Mouse (Mus musculus): ENCODE measurements at regions not wholly inside any gene's neighbourhood (a gene's known extent, or its start where the extent isn't known, plus 50 kb on each side); places are given as distances from the start of the nearest gene placed in this dataset.

DNA sequence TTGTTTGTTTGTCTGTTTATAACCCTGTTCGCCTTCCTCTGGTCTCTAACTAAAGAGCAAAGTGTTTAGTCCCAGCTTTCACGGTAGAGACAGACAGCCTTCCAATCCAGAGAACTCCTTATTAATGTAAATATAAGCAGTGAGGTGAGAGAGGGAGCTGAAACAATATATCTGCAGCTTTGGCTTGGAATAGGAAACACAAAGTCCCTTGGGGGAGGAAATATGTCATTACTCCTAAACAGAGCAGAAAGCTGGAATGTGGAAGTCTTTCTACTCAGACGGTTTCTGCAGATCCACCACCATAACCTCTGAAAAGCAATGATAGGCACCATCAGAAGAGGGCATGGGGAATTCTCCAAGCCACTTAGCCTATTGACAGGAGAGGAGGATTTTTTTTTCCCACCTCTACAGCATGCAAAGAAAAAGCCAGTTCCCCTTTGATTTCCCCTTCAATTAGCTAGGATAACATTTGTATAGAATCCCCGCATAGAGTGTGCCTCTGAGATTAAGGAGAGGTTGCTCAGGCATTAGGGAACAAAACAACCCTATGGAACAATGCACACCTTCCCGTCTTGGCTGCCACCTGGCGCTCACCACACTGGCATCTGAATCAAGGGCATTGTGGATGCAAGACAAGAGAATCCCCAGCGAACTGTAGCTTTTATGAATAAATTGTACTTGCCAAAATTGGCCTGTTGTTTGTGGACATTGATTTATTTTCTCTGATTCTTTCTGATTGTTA lies 281.9 kb upstream of the Kirrel3 start:
- Histone ChIP-seq H3K27ac (ENCODE audit: insufficient read depth, low read depth, low read length) (no peak overlapping the region), H3K4me3 (ENCODE audit: insufficient read depth, low read depth, low read length) (no peak overlapping the region)
- 72% methylated on average over 7 of the region's 7 CpGs for WGBS

DNA sequence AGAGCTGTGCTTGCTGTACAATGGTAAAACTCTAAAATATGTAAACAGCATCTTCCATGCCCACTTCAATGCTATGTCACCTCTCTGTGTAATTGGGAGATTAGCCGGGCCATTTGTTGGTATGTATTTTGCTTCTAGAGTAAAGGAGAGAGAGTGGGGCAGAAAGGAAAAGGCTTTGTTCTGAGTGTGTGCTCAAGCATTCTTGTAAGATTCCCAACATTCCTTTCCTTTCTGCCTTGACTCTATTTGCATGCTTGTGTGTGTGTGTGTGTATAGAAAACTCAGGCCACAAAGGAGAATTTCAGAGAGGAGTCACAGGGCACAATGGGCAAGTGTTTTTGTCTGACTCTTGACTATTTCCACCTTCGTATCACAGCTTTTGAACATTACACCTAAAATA lies 281.2 kb upstream of the Kirrel3 start:
- Histone ChIP-seq H3K4me3 (ENCODE audit: insufficient read depth, low read depth, low read length) (no peak overlapping the region), H3K27ac (ENCODE audit: insufficient read depth, low read depth, low read length) (no peak overlapping the region), H3K4me1 (ENCODE audit: control insufficient read depth, insufficient read depth, low read length) (peaks cover 8% of the 10 kb centered on the region; the same call in 1 of the 2 replicates)
- 73% methylated on average over 2 of the region's 2 CpGs for WGBS
- TF ChIP-seq POLR2A (IDR thresholded peaks at IDR 0.05; ENCODE audit: insufficient read depth, low read depth, low read length): no peak
- no peak for TF ChIP-seq CTCF (IDR thresholded peaks at IDR 0.05; ENCODE audit: insufficient read depth, low read depth, low read length)

More for the DNA sequence above, 281.9 kb upstream of the Kirrel3 start:
- H3K4me1 ChIP-seq (ENCODE audit: control insufficient read depth, insufficient read depth, low read length): peaks cover 8% of the 10 kb centered on the region; the same call in 1 of the 2 replicates
- TF ChIP-seq POLR2A (IDR thresholded peaks at IDR 0.05; ENCODE audit: insufficient read depth, low read depth, low read length) (no peak), CTCF (IDR thresholded peaks at IDR 0.05; ENCODE audit: insufficient read depth, low read depth, low read length) (no peak)

DNA sequence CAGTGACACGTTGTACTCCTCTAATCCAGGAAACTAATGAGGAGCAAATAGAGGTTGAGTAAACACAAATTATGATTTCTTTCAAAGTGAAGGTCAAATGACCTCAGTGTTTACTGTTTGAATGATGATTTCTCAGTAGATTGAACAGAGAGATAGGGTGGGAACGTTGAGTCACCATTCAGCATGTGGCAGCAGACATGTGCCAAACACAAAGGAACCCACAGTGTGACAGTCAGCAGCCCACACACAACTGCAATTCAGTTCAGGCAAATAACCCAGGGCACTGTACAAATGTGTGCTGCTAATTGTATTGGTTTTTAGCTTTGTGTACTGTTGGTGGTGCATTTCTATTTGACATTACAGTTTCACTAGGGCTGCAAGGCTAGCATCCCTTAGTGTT lies 254.1 kb upstream of the Kirrel3 start:
- TF ChIP-seq CTCF (IDR thresholded peaks at IDR 0.05; ENCODE audit: insufficient read depth, low read depth, low read length): no peak
- no peak for TF ChIP-seq POLR2A (IDR thresholded peaks at IDR 0.05; ENCODE audit: insufficient read depth, low read depth, low read length)
- WGBS: 18% methylated on average over 2 of the region's 2 CpGs
- no peaks in the 10 kb centered on the region for H3K4me1 ChIP-seq (ENCODE audit: control insufficient read depth, insufficient read depth, low read length)
- H3K4me3 ChIP-seq (ENCODE audit: insufficient read depth, low read depth, low read length): no peak overlapping the region
- no peak overlapping the region for H3K27ac ChIP-seq (ENCODE audit: insufficient read depth, low read depth, low read length)

- TF ChIP-seq POLR2A (IDR thresholded peaks at IDR 0.05; ENCODE audit: insufficient read depth, low read depth, low read length) (no peak), CTCF (IDR thresholded peaks at IDR 0.05; ENCODE audit: insufficient read depth, low read depth, low read length) (no peak)
- Histone ChIP-seq H3K4me3 (ENCODE audit: insufficient read depth, low read depth, low read length) (no peak overlapping the region), H3K27ac (ENCODE audit: insufficient read depth, low read depth, low read length) (no peak overlapping the region), H3K4me1 (ENCODE audit: control insufficient read depth, insufficient read depth, low read length) (no peaks in the 10 kb centered on the region)
Measured at GRCm38 (mm10) chr9:34234734-34235133, 251.0 kb upstream of the Kirrel3 start.

GRCm38 (mm10) chr9:34239531-34239930 lies 246.2 kb upstream of the Kirrel3 start:
- Histone ChIP-seq H3K27ac (ENCODE audit: insufficient read depth, low read depth, low read length) (no peak overlapping the region), H3K4me3 (ENCODE audit: insufficient read depth, low read depth, low read length) (no peak overlapping the region), H3K4me1 (ENCODE audit: control insufficient read depth, insufficient read depth, low read length) (no peaks in the 10 kb centered on the region)
- TF ChIP-seq POLR2A (IDR thresholded peaks at IDR 0.05; ENCODE audit: insufficient read depth, low read depth, low read length) (no peak), CTCF (IDR thresholded peaks at IDR 0.05; ENCODE audit: insufficient read depth, low read depth, low read length) (no peak)
- whole genome bisulfite sequencing: 91% methylated on average over 2 of the region's 2 CpGs

GRCm38 (mm10) chr9:34243674-34244073 lies 242.0 kb upstream of the Kirrel3 start:
- Histone ChIP-seq H3K27ac (ENCODE audit: insufficient read depth, low read depth, low read length) (no peak overlapping the region), H3K4me1 (ENCODE audit: control insufficient read depth, insufficient read depth, low read length) (no peaks in the 10 kb centered on the region), H3K4me3 (ENCODE audit: insufficient read depth, low read depth, low read length) (no peak overlapping the region)
- TF ChIP-seq POLR2A (IDR thresholded peaks at IDR 0.05; ENCODE audit: insufficient read depth, low read depth, low read length): no peak
- WGBS: 91% methylated on average over 2 of the region's 2 CpGs

- H3K4me1 ChIP-seq (ENCODE audit: control insufficient read depth, insufficient read depth, low read length): no peaks in the 10 kb centered on the region
- no peak overlapping the region for H3K27ac ChIP-seq (ENCODE audit: insufficient read depth, low read depth, low read length)
- TF ChIP-seq CTCF (IDR thresholded peaks at IDR 0.05; ENCODE audit: insufficient read depth, low read depth, low read length) (no peak), POLR2A (IDR thresholded peaks at IDR 0.05; ENCODE audit: insufficient read depth, low read depth, low read length) (no peak)
- H3K4me3 ChIP-seq (ENCODE audit: insufficient read depth, low read depth, low read length): no peak overlapping the region
- WGBS: 92% methylated on average over 5 of the region's 5 CpGs
Measured at GRCm38 (mm10) chr9:34244576-34244975, 241.1 kb upstream of the Kirrel3 start.

DNA sequence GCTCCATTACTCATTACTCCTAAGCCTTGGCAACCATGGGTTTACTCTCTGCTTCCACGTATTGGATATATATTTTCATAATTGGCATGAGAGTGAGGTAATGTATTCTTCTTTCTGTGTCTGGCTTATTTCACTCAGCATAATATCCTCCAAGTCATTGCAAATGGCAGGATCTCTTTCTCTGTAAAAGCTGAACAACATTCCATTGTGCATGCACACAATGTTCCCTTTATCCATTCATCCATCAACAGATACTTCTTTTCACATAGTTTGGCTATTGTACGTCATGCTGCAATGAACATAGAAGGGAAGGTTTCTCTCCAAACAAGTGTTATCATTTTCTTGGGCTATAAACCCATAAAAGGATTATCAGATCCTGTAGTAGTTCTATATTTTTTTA lies 232.9 kb upstream of the Kirrel3 start:
- WGBS: 64% methylated on average over 2 of the region's 2 CpGs
- no peaks in the 10 kb centered on the region for H3K4me1 ChIP-seq (ENCODE audit: control insufficient read depth, insufficient read depth, low read length)
- no peak for TF ChIP-seq CTCF (IDR thresholded peaks at IDR 0.05; ENCODE audit: insufficient read depth, low read depth, low read length)
- no peak for TF ChIP-seq POLR2A (IDR thresholded peaks at IDR 0.05; ENCODE audit: insufficient read depth, low read depth, low read length)
- H3K4me3 ChIP-seq (ENCODE audit: insufficient read depth, low read depth, low read length): no peak overlapping the region
- no peak overlapping the region for H3K27ac ChIP-seq (ENCODE audit: insufficient read depth, low read depth, low read length)

DNA sequence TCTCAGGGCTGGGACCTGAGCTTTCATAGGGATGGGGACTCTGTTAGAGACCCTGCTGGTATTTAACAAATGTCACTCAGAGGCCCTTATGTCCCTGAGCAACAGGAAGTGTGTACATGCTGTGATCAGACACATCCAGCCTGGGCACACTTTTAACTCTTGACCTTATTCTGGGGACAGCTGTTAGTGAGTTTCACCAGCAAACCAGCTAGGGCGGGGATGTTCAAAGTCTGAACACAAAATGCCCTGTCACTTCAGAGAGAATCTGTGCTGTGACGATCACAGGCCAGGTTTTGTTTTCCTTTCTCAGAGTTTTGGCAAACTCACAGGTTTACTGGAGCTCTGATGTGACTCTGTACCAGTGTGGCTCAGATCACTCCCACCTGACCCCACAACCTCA lies 227.2 kb upstream of the Kirrel3 start:
- TF ChIP-seq POLR2A (IDR thresholded peaks at IDR 0.05; ENCODE audit: insufficient read depth, low read depth, low read length): no peak
- TF ChIP-seq CTCF (IDR thresholded peaks at IDR 0.05; ENCODE audit: insufficient read depth, low read depth, low read length): no peak
- Histone ChIP-seq H3K4me3 (ENCODE audit: insufficient read depth, low read depth, low read length) (no peak overlapping the region), H3K27ac (ENCODE audit: insufficient read depth, low read depth, low read length) (no peak overlapping the region), H3K4me1 (ENCODE audit: control insufficient read depth, insufficient read depth, low read length) (no peaks in the 10 kb centered on the region)
- 80% methylated on average over 2 of the region's 2 CpGs for WGBS

Measured in olfactory bulb, adult 2 months (tissue).